Mouse (Mus musculus): ENCODE measurements around the gene Olfr1491. TPM values are rescaled to one million over a fixed set of nuclear protein-coding genes. Genes with fewer than 3 reads are reported as not detected.

Olfr1491 gene
- not detected in 3 replicates for total RNA-seq (2017)

GRCm38 (mm10) chr19:13696968-13697367 is at the start of gene Olfr1491:
Olfr1491 (plus strand) TSS chr19:13697268.
- ATAC-seq (replicated peaks; ENCODE audit: insufficient number of reproducible peaks, low FRiP score, low TSS enrichment, poor library complexity, severe bottlenecking) = no peak

GRCm38 (mm10) chr19:13650791-13651190 is 46.3 kb upstream of the Olfr1491 start, which contains the start of gene Olfr1490:
Olfr1490 (plus strand) TSS chr19:13651091.
- ATAC-seq (replicated peaks; ENCODE audit: insufficient number of reproducible peaks, low FRiP score, low TSS enrichment, poor library complexity, severe bottlenecking) = no peak

- ATAC-seq (replicated peaks; ENCODE audit: insufficient number of reproducible peaks, low FRiP score, low TSS enrichment, poor library complexity, severe bottlenecking) = no peak
Observed at GRCm38 (mm10) chr19:13722978-13723377, 25.9 kb downstream of the Olfr1491 start, which contains the start of gene Olfr1493-ps1. Olfr1493-ps1 (plus strand) TSS chr19:13723278.

GRCm38 (mm10) chr19:13739428-13739827 is 42.4 kb downstream of the Olfr1491 start, which contains the start of gene Olfr1494:
Olfr1494 (plus strand) TSS chr19:13739728.
- no peak for ATAC-seq (replicated peaks; ENCODE audit: insufficient number of reproducible peaks, low FRiP score, low TSS enrichment, poor library complexity, severe bottlenecking)

- ATAC-seq (replicated peaks; ENCODE audit: insufficient number of reproducible peaks, low FRiP score, low TSS enrichment, poor library complexity, severe bottlenecking) = no peak
Observed at GRCm38 (mm10) chr19:13749366-13749765, 52.3 kb downstream of the Olfr1491 start.

Other genes with a start within 250 kb of the Olfr1491 start
- gene Olfr1472, start 241.2 kb upstream of the Olfr1491 start, total RNA-seq (2017) = not detected in 3 replicates
- not detected in 3 replicates for gene Olfr1474, start 227.7 kb upstream of the Olfr1491 start, total RNA-seq (2017)
- gene Olfr1475, start 217.1 kb upstream of the Olfr1491 start, total RNA-seq (2017) = not detected in 3 replicates
- not detected in 3 replicates for gene Olfr1477, start 196.7 kb upstream of the Olfr1491 start, total RNA-seq (2017)
- not detected in 3 replicates for gene Olfr1480, start 169.4 kb upstream of the Olfr1491 start, total RNA-seq (2017)
- not detected in 3 replicates for gene Olfr1484, start 113.8 kb upstream of the Olfr1491 start, total RNA-seq (2017)
- not detected in 3 replicates for gene Olfr1487, start 79.9 kb upstream of the Olfr1491 start, total RNA-seq (2017)
- not detected in 3 replicates for gene Olfr1489, start 65.6 kb upstream of the Olfr1491 start, total RNA-seq (2017)
- not detected in 3 replicates for gene Olfr1490, start 46.2 kb upstream of the Olfr1491 start, total RNA-seq (2017)
- not detected in 3 replicates for gene Olfr1493-ps1, start 26.0 kb downstream of the Olfr1491 start, total RNA-seq (2017)
- not detected in 3 replicates for gene Olfr1494, start 42.5 kb downstream of the Olfr1491 start, total RNA-seq (2017)
- gene Olfr1495, start 67.3 kb downstream of the Olfr1491 start, total RNA-seq (2017) = not detected in 3 replicates
- gene Olfr1496, start 80.6 kb downstream of the Olfr1491 start, total RNA-seq (2017) = not detected in 3 replicates
- not detected in 3 replicates for gene Olfr1497, start 100.9 kb downstream of the Olfr1491 start, total RNA-seq (2017)
- not detected in 3 replicates for gene Olfr1499, start 122.2 kb downstream of the Olfr1491 start, total RNA-seq (2017)
- gene Olfr1500, start 133.2 kb downstream of the Olfr1491 start, total RNA-seq (2017) = not detected in 3 replicates
- not detected in 3 replicates for gene Olfr1501, start 153.4 kb downstream of the Olfr1491 start, total RNA-seq (2017)
- not detected in 3 replicates for gene Olfr1502, start 164.5 kb downstream of the Olfr1491 start, total RNA-seq (2017)
- gene Olfr1504, start 200.7 kb downstream of the Olfr1491 start, total RNA-seq (2017) = not detected in 3 replicates
- gene Olfr1505, start 216.3 kb downstream of the Olfr1491 start, total RNA-seq (2017) = not detected in 3 replicates

All from monocyte, adult 5-6 weeks (primary cell).